Mouse (Mus musculus) intestine, embryonic 14.5 days (tissue): ENCODE results near the gene Slc39a11. TPM values are rescaled to one million over a fixed set of nuclear protein-coding genes. Genes with fewer than 3 reads are reported as not detected.

Experiments
- ATAC-seq: fragments of 200-750 bp; cut with Nextera tagmentation; replicated peaks from 2 replicates; pipeline ENCODE4 v1.8.0; 2017; ENCODE audit warnings: low read depth, moderate number of reproducible peaks, moderate TSS enrichment, moderate library complexity; ENCODE audit not compliant: low FRiP score, low TSS enrichment
- DNase-seq: peaks from one replicate; pipeline ENCODE4 v3.0.0-alpha.2; 2018; ENCODE audit warnings: low spot score
- H3K27ac ChIP-seq: fragments of 300-500 bp; sonication (generic); 2 replicates; pipeline ENCODE4 v1.5.1; 2014; ENCODE audit warnings: low read depth, mild to moderate bottlenecking, control low read depth
- H3K27me3 ChIP-seq: fragments of 300-500 bp; sonication (generic); replicated peaks from 2 replicates; pipeline ENCODE4 v1.6.1; 2014; ENCODE audit warnings: low read length, control low read depth; ENCODE audit not compliant: control insufficient read depth, insufficient read depth
- H3K36me3 ChIP-seq: fragments of 300-500 bp; sonication (generic); 2 replicates; pipeline ENCODE4 v1.6.1; 2014; ENCODE audit warnings: low read length, control low read depth; ENCODE audit not compliant: control insufficient read depth, insufficient read depth
- H3K4me1 ChIP-seq: fragments of 300-500 bp; sonication (generic); replicated peaks from 2 replicates; pipeline ENCODE4 v1.6.1; 2014; ENCODE audit warnings: low read length, control low read depth, mixed read lengths; ENCODE audit not compliant: control insufficient read depth, insufficient read depth
- H3K4me2 ChIP-seq: fragments of 300-500 bp; sonication (generic); 2 replicates; pipeline ENCODE4 v1.6.1; 2014; ENCODE audit warnings: low read length
- H3K4me3 ChIP-seq: fragments of 300-500 bp; sonication (generic); 2 replicates; pipeline ENCODE4 v1.5.1; 2014; ENCODE audit warnings: low read depth, low read length, control low read depth, mixed read lengths
- H3K9ac ChIP-seq: fragments of 300-500 bp; sonication (generic); 2 replicates; pipeline ENCODE4 v1.6.1; 2014; ENCODE audit warnings: mild to moderate bottlenecking, low read length
- H3K9me3 ChIP-seq: fragments of 300-500 bp; sonication (generic); 2 replicates; pipeline ENCODE4 v1.6.1; 2016; ENCODE audit warnings: low read length, control low read depth; ENCODE audit not compliant: control insufficient read depth
- WGBS: fragments of 180-500 bp; shearing (Covaris S2); extraction: QIAGEN DNeasy Blood & Tissue Kit; methylation state at CpG from one replicate; pipeline ENCODE4 v1.1.7; 2014; 5-methylcytosine and 5-hydroxymethylcytosine counted together
- polyA plus RNA-seq: library from polyadenylated mRNA; unstranded; fragments of >200 nt; fragmentation: Nextera tagmentation; extraction: Ambion mirVana; gene quantifications from 2 replicates; pipeline ENCODE4 v1.2.1, GENCODE M21; 2014

The Slc39a11 gene
- polyA plus RNA-seq, 1 experiment from 2014 or later = 24.0 TPM

DNA sequence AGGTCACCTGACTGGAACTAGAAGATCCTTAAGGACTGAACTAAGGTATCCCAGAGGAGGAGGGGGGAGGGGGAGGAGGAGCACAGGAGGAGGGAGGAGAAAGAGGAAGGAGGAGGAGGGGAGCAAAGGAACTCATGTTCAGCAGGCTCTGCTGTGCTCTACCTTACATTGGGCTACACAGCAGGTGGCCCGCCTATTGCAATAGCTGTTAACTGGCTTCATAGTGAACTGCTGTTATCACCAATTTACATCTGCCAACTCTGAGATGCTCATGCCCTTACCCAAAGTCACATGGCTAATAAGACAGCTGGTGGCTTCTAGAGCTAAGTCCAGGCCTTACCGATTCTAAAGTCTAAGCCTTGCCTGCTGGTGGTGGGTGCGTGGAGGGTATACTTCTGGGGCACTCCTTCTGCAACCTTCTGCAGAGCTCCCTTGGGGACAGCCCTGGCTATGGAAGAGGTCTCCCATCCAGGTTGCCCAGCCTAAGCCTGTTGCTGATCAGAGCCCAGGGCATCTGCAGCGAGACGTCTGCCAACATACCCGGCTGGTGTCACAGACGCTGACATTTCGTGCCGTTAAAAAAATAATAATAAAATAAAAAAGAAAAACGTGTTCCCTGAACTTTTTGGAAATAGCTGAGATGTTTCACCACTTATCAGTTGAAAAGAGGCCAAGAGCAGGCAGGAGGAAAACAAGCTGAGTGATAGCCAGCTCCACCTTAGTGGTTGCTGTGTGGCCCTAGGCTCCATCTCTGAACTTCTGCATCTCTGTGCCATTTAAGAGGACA is 289.6 kb downstream of the Slc39a11 start:
- Histone ChIP-seq H3K9ac (no peak overlapping the region), H3K27ac (no peak overlapping the region), H3K4me3 (no peak overlapping the region), H3K4me2 (no peak overlapping the region), H3K27me3 (no peaks in the 10 kb centered on the region), H3K4me1 (no peaks in the 10 kb centered on the region), H3K9me3 (no peaks in the 10 kb centered on the region), H3K36me3 (no peaks in the 10 kb centered on the region)
- 92% methylated on average over 10 of the region's 10 CpGs for WGBS
- ATAC-seq (no peak), DNase-seq (no peak)

DNA sequence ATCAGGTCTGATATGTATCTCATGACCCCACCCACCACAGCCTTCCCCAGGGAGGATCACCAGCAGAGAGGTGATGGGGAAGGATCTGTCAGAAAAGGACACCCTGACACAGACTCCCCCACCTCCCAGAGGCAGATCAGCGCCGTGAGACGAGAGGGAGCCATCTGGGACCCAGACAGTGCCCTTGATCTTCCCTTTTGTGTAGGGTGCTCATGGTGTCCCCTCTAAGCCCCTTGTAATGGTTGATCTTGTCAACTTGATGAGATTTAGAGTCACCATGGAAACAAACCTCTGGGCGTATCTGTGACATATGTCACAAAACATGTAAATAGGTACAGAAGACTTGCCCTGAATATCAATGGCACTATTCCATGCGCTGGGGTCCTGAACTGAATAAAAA is 293.9 kb downstream of the Slc39a11 start:
- ATAC-seq (no peak), DNase-seq (no peak)
- H3K4me2 ChIP-seq = no peak overlapping the region
- no peaks in the 10 kb centered on the region for H3K4me1 ChIP-seq
- H3K27ac ChIP-seq = no peak overlapping the region
- no peak overlapping the region for H3K4me3 ChIP-seq
- no peaks in the 10 kb centered on the region for H3K27me3 ChIP-seq
- H3K9ac ChIP-seq = no peak overlapping the region
- 90% methylated on average over 5 of the region's 5 CpGs for WGBS
- no peaks in the 10 kb centered on the region for H3K36me3 ChIP-seq
- no peaks in the 10 kb centered on the region for H3K9me3 ChIP-seq

DNA sequence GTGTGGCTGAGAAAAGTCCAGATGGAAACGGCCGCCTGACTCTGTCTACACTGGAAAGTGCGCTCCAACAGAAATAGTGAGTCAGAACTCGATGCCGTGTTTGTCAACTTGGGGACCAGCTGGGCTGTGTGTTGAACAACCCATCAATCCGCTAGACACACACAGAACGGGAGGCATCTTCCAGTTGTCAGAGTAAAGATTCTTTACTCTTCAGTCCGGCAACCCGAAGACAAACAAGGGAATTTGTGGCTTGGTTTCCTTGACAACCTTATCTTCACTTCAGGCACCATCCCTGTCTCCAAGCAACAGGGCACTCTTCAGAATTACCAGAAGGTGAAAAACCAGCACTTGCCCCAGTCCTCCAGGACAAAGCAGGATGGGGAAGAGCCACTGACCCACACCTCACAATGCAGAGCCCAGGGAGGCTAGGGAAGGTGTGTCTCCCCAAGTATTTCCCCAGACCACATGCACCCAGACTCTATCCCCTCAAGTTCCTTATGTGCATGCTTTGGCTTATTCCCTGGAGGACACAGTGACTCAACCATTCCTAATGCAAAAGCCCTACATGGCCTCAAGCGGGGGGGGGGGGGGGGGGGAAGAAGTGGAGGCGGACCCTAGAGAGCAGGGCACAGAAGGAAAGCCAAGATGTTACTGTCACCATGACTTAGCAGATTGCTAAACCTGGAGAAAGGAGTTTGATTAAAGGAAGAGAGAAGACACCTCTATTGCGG is 297.6 kb downstream of the Slc39a11 start:
- Histone ChIP-seq H3K36me3 (no peaks in the 10 kb centered on the region), H3K4me3 (no peak overlapping the region), H3K27me3 (no peaks in the 10 kb centered on the region), H3K9ac (no peak overlapping the region), H3K9me3 (peaks cover 10% of the 10 kb centered on the region), H3K4me1 (no peaks in the 10 kb centered on the region), H3K4me2 (no peak overlapping the region), H3K27ac (no peak overlapping the region)
- no peak for ATAC-seq
- DNase-seq = peak; percentile 55
- 25% methylated on average over 12 of the region's 12 CpGs for WGBS

DNA sequence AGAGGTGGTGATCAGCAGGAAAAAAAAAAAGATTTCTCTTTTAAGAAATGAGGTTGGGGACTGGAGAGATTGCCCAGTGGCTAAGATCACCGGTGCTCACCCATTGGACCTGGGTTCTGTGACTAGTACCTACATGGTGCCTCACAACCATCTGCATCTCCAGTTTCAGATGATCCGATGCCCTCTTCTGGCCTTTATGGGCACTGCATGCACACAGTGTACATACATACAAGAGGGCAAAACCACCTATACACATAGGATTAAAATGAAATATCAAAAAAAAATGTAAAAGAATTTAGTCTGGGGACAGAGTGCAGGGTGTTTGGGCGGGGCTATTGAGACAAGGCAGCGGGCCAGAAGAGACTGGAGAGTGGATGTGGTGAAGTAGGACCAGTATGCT is 299.3 kb downstream of the Slc39a11 start:
- Histone ChIP-seq H3K27me3 (no peaks in the 10 kb centered on the region), H3K9me3 (peaks cover 10% of the 10 kb centered on the region), H3K4me1 (no peaks in the 10 kb centered on the region; the same call in 1 of the 2 replicates), H3K9ac (no peak overlapping the region), H3K36me3 (no peaks in the 10 kb centered on the region), H3K27ac (no peak overlapping the region), H3K4me3 (no peak overlapping the region), H3K4me2 (no peak overlapping the region)
- ATAC-seq = no peak
- no peak for DNase-seq
- WGBS = 92% methylated on average over 4 of the region's 4 CpGs

DNA sequence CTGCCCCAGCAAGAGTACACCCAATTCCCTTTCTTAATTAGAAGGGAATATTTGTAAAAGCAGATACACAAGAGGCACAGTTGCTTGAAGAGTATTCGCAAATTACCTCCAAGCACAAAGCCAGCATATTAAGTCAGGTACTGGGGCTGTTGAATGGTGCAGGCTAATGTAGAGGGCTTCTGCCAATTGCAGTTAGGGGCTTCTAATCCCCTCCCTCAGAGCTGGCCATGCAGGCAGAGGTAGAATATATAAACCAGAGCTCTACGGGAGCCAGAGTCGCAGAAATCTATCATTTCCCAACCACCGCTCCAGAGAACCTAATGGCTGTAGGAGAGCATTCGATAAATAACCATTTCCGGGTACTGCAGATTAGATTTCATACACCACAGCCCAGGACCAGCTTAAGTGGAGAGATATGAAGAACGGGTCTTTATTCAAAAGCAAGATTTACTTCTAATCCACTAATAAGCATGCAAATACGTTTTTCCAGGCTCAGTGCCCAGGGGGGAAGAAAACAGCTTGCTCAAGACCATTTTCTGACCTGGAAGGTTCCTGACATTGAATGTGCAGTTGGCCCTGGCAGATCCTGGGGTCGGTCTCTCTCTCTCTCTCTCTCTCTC is 302.9 kb downstream of the Slc39a11 start:
- no peak overlapping the region for H3K4me2 ChIP-seq
- H3K4me1 ChIP-seq = no peaks in the 10 kb centered on the region; the same call in 1 of the 2 replicates
- H3K4me3 ChIP-seq = no peak overlapping the region
- H3K9ac ChIP-seq = no peak overlapping the region
- H3K27ac ChIP-seq = no peak overlapping the region
- ATAC-seq = no peak
- no peak for DNase-seq
- H3K9me3 ChIP-seq = peaks cover 10% of the 10 kb centered on the region
- H3K27me3 ChIP-seq = no peaks in the 10 kb centered on the region
- H3K36me3 ChIP-seq = no peaks in the 10 kb centered on the region
- 46% methylated on average over 9 of the region's 9 CpGs for WGBS

DNA sequence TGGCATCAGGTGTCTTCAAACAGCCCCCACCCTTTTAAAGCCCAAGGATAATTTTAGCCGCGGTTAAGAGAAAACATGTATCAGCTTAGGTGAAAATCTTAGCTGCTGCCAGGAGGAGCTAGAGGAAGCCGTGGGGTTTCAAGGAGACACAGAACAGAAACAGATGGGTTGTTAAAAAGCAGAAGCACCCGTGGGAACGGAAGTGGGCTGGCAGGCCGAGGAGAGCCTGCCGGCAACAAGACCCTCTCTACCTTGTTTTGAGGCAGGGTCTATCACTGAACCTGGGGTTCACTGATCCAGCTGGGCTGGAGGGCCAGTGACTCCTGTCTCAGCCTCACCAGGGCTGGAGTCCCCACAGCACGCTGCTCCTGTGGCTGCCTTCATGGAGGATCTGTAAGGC is 310.1 kb downstream of the Slc39a11 start:
- Histone ChIP-seq H3K4me2 (no peak overlapping the region), H3K36me3 (no peaks in the 10 kb centered on the region), H3K27me3 (no peaks in the 10 kb centered on the region), H3K9me3 (0 out of 2 replicates have a peak, but pooled peaks cover 5% of the 10 kb centered on the region), H3K4me3 (no peak overlapping the region), H3K9ac (no peak overlapping the region), H3K4me1 (no peaks in the 10 kb centered on the region), H3K27ac (no peak overlapping the region)
- WGBS = 75% methylated on average over 8 of the region's 8 CpGs
- ATAC-seq (no peak), DNase-seq (no peak)

DNA sequence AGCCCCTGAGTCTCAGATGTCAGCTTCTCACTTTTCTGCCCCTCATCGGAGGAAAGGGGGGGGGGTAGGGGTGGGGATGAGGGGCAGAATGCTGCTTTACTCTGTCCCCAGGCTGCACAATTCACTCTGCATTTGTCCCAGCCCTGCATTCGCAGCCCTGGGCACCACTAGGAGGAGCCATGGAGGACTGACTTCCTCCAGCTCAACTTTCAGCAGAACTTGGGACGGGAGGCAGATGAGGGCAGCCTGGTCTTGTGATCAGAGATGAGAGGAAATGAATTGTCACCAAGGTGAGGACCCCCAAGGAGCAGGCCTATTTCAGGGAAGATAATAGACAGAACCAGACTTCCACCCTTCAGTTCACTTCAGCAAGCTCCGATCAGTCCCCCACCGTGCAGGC is 311.3 kb downstream of the Slc39a11 start:
- no peaks in the 10 kb centered on the region for H3K36me3 ChIP-seq
- 53% methylated on average over 5 of the region's 5 CpGs for WGBS

DNA sequence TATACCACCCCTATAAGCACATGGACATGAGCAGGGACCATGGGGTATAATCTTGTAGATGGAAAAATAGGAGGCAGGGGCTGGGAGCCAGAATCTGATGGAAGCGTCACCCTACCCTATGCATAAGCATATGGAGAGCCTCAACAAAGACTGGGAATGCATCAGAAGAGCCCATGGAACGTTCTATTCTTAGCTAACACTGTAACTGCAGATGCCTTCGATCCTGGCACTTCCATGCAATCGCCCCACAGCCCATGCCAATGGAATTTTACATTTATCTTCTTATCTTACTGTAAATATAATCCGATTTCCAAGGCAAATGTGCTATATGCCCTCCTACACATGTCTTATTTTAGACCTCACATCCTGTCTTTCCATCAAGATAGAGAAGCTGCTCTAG is 314.2 kb downstream of the Slc39a11 start:
- 0 out of 2 replicates have a peak, but pooled peaks cover 3% of the 10 kb centered on the region for H3K9me3 ChIP-seq
- H3K9ac ChIP-seq = no peak overlapping the region
- no peaks in the 10 kb centered on the region for H3K27me3 ChIP-seq
- WGBS = 92% methylated on average over 5 of the region's 5 CpGs
- no peaks in the 10 kb centered on the region for H3K4me1 ChIP-seq
- no peak overlapping the region for H3K27ac ChIP-seq
- ATAC-seq = no peak
- DNase-seq = no peak
- H3K36me3 ChIP-seq = no peaks in the 10 kb centered on the region
- H3K4me3 ChIP-seq = no peak overlapping the region
- no peak overlapping the region for H3K4me2 ChIP-seq

More for the DNA sequence above, 311.3 kb downstream of the Slc39a11 start:
- H3K4me1 ChIP-seq = no peaks in the 10 kb centered on the region
- H3K9me3 ChIP-seq = 0 out of 2 replicates have a peak, but pooled peaks cover 5% of the 10 kb centered on the region
- H3K27ac ChIP-seq = no peak overlapping the region
- DNase-seq = no peak
- H3K4me3 ChIP-seq = no peak overlapping the region
- H3K4me2 ChIP-seq = no peak overlapping the region
- no peaks in the 10 kb centered on the region for H3K27me3 ChIP-seq
- ATAC-seq = no peak
- H3K9ac ChIP-seq = no peak overlapping the region
